8 mouse cellular contexts compared by ENCODE assay signal in genomic region chr11:81860250-81860972, GRCm38 (mm10). TPM values are rescaled to one million over a fixed set of nuclear protein-coding genes. Genes with fewer than 3 reads are reported as not detected.
A peak's percentile ranks its signal among the peaks of the same experiment; 100 is the strongest.
DNase-seq lines count a peak whose midpoint lies in the region; ATAC-seq lines count a peak whose summit lies in the region.

Gene 5530401A14Rik, plus strand, starts transcription at chr11:81860673.

- no peaks in the 10 kb centered on the region for H3K27me3 ChIP-seq in hindbrain, embryonic 14.5 days (ENCODE audit: control insufficient read depth, insufficient read depth, low read length)
- no peaks in the 10 kb centered on the region for H3K27me3 ChIP-seq in midbrain, embryonic 13.5 days

- H3K27ac ChIP-seq in hindbrain, embryonic 14.5 days, result no peak within 1 kb of the TSS; the same call in 1 of the 2 replicates
- H3K27ac ChIP-seq in midbrain, embryonic 13.5 days, result peak within 1 kb of the TSS; percentile 56

- no peak for ATAC-seq in cerebellum, adult (ENCODE audit: insufficient number of reproducible peaks, low FRiP score, low TSS enrichment)
- peak; percentile 85; the same call in 1 of the 2 replicates for ATAC-seq in hindbrain, embryonic 14.5 days (ENCODE audit: low FRiP score)
- ATAC-seq in midbrain, embryonic 13.5 days, result peak; percentile 82

- no peaks in the 10 kb centered on the region for H3K9me3 ChIP-seq in hindbrain, embryonic 14.5 days (ENCODE audit: control insufficient read depth, low read length)
- H3K9me3 ChIP-seq in midbrain, embryonic 13.5 days, result no peaks in the 10 kb centered on the region

- no peak within 1 kb of the TSS for H3K9ac ChIP-seq in hindbrain, embryonic 14.5 days
- no peak within 1 kb of the TSS for H3K9ac ChIP-seq in midbrain, embryonic 13.5 days (replicated peaks)

- 21% methylated on average over 4 of the region's 4 CpGs for WGBS in hindbrain, embryonic 14.5 days
- 33% methylated on average over 4 of the region's 4 CpGs for WGBS in midbrain, embryonic 13.5 days

- no peak within 1 kb of the TSS for H3K4me3 ChIP-seq in hindbrain, embryonic 14.5 days (replicated peaks; ENCODE audit: low read length)
- no peak within 1 kb of the TSS for H3K4me3 ChIP-seq in midbrain, embryonic 13.5 days (replicated peaks)

- DNase-seq in cerebellum, adult 11 months, result peak; percentile 3
- peak; percentile 15 to 26 for DNase-seq in cerebellum, postnatal 25 days
- peak; percentile 75 for DNase-seq in hindbrain, embryonic 14.5 days (ENCODE audit: low spot score)
- no peak for DNase-seq in urinary bladder, postnatal 14 days (ENCODE audit: low spot score)
- DNase-seq in ovary, adult 18-20 months (ENCODE audit: low spot score), result no peak
- no peak for DNase-seq in spleen, adult 12 weeks (ENCODE audit: low spot score)

- H3K4me1 ChIP-seq in hindbrain, embryonic 14.5 days (replicated peaks; ENCODE audit: control insufficient read depth, insufficient read depth, low read length), result peaks cover 15% of the 10 kb centered on the region
- peaks cover 34% of the 10 kb centered on the region for H3K4me1 ChIP-seq in midbrain, embryonic 13.5 days (replicated peaks)

- H3K36me3 ChIP-seq in hindbrain, embryonic 14.5 days (replicated peaks; ENCODE audit: control insufficient read depth, insufficient read depth), result no peaks in the 10 kb centered on the region
- H3K36me3 ChIP-seq in midbrain, embryonic 13.5 days, result no peaks in the 10 kb centered on the region

- H3K4me2 ChIP-seq in hindbrain, embryonic 14.5 days (replicated peaks), result no peak within 1 kb of the TSS
- no peak within 1 kb of the TSS for H3K4me2 ChIP-seq in midbrain, embryonic 13.5 days (replicated peaks)

RNA-seq across cellular contexts. Expression of gene 5530401A14Rik, which starts in this region (rescaled TPM):
- polyA plus RNA-seq in hindbrain, embryonic 14.5 days (2014; fragmentation: Nextera tagmentation; extraction: Ambion mirVana), result 0.33 and 0.91 TPM in 2 replicates
- polyA plus RNA-seq in midbrain, embryonic 13.5 days (2015; fragmentation: Nextera tagmentation; extraction: Ambion mirVana), result 0.37 and 0.51 TPM in 2 replicates

Comparison
In these comparisons a context has a peak if more than half of its experiments do, and no peak if none do; other contexts are left out.
1. Peak in DNase-seq and ATAC-seq in hindbrain, embryonic 14.5 days; RNA of the gene not detected or under 1 TPM.
2. Peak in ATAC-seq and H3K27ac ChIP-seq in midbrain, embryonic 13.5 days; RNA of the gene not detected or under 1 TPM.
3. DNase-seq: peak in cerebellum, adult 11 months (single experiment) and cerebellum, postnatal 25 days (2 of 2); none in urinary bladder, postnatal 14 days (single experiment), ovary, adult 18-20 months (single experiment) and spleen, adult 12 weeks (single experiment).